Mouse (Mus musculus): ENCODE results near the gene Msl1.

Msl1 gene

DNA sequence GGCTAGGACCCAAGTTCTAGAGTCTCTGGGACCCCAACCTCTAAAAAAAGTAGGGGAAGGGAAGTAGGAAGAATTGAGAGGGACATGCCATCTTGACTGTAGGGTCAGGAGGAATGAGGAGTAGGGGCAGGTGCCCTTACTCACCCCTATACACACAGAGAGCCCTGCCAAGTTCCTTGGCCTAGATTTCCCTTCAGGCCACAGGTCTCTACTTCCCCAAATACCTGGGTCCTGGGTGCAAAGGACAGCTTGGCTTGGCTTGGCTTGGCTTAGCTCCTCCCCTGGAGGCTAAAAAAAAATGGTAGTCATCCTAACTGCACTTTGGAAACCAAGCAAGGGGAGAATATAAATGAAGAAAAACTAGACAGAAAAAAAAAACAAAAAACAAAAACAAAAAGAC lies 30.6 kb upstream of the Msl1 start:
- DNase-seq = peak in 1 of 2 experiments; percentile 4

- peak; percentile 32 to 54 for DNase-seq
Measured at GRCm38 (mm10) chr11:98765421-98766309, 29.7 kb upstream of the Msl1 start.

- peak; percentile 53 to 56 for DNase-seq
Measured at GRCm38 (mm10) chr11:98766346-98766745, 29.0 kb upstream of the Msl1 start.

DNA sequence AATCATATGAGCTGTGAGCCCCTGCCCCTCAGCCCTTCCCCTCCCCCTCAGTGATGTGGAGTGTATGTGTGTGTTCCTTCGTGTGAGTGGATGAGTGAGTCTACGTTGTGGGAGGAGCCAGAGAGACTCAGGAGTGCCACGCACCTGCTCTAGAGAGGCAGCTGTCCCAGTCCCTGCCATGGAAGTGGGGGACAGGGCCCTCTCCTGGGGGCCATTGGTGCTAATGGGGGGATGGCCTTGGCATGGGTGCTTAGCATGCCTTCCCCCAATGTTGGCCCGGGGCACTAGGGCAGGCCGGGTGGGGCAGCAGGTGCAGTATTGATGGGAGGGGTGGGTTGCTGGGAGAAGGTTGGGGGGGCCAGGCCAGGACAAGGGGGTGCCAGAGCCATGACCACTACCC lies 28.5 kb upstream of the Msl1 start:
- DNase-seq = peak; percentile 36 to 43

DNA sequence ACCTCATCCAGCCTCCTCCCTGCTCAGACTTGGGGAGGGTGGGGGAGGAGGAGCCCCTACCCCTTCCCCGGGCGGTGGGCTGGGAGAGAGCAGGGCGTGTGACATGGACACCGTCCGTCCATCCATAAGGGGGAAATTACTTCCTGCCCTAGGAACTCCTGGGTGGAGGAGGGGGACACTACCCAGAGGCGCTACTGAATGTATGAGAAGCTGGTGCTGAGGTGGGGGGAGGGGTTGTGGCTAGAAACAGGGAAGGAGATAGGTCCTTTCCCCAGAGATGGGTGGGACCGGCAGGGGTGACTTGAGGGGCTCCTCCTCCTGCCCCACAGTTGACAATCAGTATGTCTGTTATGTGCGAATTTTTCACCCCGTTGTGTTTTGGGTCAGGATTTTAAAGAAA lies 28.0 kb upstream of the Msl1 start:
- peak; percentile 49 to 62 for DNase-seq

- peak in 1 of 2 experiments; percentile 38 for DNase-seq
Measured at GRCm38 (mm10) chr11:98767713-98768112, 27.6 kb upstream of the Msl1 start.

- peak; percentile 61 to 62 for DNase-seq
Measured at GRCm38 (mm10) chr11:98768127-98769006, 26.9 kb upstream of the Msl1 start.

GRCm38 (mm10) chr11:98769007-98769954 lies 26.0 kb upstream of the Msl1 start:
- peak in 1 of 2 experiments; percentile 39 for DNase-seq

DNA sequence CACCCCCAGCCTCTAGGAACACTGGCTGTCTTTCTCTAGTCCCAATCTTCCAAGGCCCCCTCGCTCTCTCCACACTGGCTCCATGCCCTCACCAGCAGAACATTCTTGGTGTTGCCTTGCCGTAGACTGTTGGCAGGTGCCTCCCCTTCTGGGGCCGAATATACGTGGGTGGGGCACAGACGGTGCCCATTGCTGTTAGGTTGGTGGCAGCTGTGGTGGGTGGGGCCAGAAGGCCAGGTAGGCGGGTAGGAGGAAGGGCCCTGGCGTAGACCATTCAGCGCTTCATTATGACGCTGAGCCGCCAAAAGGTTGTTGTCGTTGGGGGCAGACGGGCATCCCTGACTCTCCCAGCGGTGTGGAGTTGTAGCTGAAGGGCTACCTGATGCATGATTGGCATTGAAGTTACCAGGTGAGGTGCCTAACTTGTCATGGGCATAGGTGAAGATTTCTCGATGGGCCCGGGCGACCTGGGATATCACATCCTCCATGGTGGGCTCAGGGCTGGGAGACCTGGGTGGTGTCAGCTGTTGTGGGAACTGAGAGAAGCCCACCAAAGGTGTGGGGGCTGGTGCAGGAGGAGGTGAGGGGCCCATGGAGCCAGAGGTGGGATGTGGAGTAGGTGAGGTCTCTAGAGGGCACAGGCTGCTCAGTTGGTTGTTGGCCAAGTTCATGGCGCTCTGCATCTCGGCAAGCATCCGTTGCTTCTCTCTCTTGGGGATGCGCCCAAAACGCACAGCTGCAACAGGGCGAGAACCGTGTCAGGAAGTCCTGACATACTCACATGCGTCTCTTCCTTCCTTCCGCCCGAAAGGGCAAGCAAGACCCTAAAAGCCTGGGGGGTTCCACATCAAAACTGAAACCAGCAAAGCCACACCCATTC lies 25.0 kb upstream of the Msl1 start:
- DNase-seq = peak; percentile 49 to 53

GRCm38 (mm10) chr11:98771131-98771530 lies 24.2 kb upstream of the Msl1 start:
- DNase-seq = peak in 1 of 2 experiments; percentile 37

DNA sequence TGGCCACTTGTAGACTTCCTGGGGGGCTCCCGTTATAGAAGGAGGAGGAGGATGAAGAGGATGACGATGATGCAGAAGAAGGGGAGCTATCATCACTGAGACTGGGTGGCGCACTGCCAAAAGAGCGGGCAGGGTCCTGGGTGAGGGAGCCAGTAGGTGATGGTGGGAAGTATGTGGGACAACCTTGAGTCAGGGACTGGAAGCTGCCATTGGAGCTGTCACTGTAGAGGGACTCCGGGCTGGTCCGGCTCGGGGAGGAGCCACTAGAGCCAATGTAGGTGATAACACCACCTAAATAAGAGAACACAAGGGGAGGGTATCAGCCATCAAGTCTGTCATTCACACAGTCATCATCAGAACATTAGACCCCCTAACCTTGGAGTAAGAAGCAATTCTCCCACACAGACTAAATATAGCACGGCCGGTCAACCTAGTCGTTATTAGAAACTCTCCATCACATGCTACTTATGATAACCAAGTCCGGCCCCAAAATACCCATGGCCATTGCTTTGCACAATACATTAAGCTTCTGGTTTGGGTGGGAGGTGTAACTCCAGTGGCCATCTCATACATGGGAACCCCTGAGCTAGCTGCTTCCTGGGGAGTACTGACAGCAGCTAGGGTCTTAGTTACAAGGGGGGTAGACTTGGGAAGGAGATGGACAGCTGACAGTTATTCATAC lies 23.3 kb upstream of the Msl1 start:
- DNase-seq = peak; percentile 49 to 73

- peak; percentile 67 to 70 for DNase-seq
Measured at GRCm38 (mm10) chr11:98772667-98773171, 22.6 kb upstream of the Msl1 start.

GRCm38 (mm10) chr11:98773635-98774295 lies 21.6 kb upstream of the Msl1 start:
- peak; percentile 99 to 100 for DNase-seq

- peak in 1 of 2 experiments; percentile 100 for DNase-seq
Measured at GRCm38 (mm10) chr11:98774582-98775347, 20.6 kb upstream of the Msl1 start, which contains the start of gene Nr1d1. Nr1d1 (minus strand) TSS chr11:98775333.

DNA sequence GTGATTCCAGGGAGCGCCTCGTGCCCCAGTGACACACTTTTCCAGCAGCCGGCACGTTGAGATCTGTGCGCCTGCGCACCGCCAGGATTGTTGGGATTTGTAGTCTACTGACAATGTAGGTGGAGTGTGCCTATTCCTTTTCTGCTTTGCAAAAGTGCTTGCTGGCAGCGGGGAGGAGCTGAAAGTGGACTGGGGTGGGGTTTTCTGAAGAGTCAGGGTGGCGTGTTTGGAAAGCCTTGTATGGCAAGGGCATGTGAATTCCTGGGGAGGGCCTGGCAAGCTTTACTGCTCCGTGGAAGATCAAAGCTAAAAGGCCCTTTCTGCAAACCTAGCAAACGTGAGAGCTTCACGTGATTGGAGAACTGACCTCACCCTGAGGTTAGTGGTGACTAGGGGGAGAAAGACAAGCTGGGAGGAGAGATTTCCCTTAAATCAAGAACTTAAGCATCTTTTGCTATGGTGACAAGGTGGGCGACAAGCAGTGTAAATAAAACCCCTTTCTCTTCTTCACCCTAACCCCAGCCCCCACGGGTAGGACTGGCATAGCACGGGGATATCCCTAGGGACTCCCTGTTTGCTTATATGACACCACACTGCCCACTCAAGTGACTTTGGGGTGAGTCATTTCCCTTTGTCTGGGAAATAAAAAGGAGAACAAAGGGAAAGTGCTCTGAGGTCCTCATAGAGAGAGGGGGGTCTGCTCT lies 19.8 kb upstream of the Msl1 start:
- peak in 1 of 2 experiments; percentile 99 for DNase-seq

DNA sequence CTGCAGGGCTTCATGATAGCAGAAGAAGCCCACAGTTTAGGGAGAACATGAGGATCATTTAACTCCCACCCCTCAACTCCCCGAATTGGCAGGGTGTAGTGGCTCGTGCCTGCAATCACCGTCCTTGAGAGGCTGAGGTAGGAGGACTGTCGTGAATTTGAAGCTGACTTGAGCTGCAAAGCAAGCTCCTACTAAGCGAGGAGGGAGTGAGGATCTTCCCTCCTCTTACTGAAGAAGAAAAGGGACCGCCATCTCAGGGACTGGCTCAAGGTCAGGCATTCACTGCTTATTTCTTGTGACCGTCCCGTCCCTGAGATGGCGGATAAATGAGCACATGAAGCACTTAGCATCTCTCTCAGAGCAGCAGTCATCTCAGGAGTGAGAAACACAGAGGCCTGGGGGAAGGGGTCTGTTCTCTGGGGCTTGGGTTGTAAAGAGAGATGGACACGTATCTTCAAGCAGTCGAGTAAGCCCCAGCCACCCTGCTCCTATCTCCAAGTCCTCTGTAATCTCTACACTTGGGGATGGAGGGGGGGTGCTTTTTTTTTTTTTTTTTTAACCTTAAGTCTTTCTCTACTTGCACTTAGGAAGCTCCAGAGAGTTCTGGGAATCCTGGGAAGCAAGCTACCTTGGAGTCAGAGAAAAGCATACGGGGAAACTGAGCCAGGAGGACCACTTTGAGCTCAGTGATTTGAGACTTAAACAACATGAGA lies 19.1 kb upstream of the Msl1 start:
- DNase-seq = no peak

GRCm38 (mm10) chr11:98776843-98777590 lies 18.3 kb upstream of the Msl1 start:
- DNase-seq = peak in 1 of 2 experiments; percentile 35

All from cerebellum, postnatal 25 days (tissue).